Mouse (Mus musculus) liver, adult 2 months (tissue): ENCODE measurements around the gene Zfp523. TPM values are rescaled to one million over a fixed set of nuclear protein-coding genes. Genes with fewer than 3 reads are reported as not detected.
A peak's percentile ranks its signal among the peaks of the same experiment; 100 is the strongest.

ENCODE experiments used
- DNase-seq: peaks from one replicate; pipeline ENCODE4 v3.0.0-alpha.2; 2011; ENCODE audit warnings: low read depth, low spot score; ENCODE audit errors: extremely low read depth
- H3K27ac ChIP-seq: fragments of 200-500 bp; replicated peaks from 2 replicates; pipeline ENCODE4 v1.5.1; 2012; ENCODE audit warnings: low read depth, mild to moderate bottlenecking, control low read depth, inconsistent platforms, low read length; ENCODE audit not compliant: insufficient read depth
- H3K27me3 ChIP-seq: fragments of 200-500 bp; 2 replicates; pipeline ENCODE4 v1.6.1; 2012; ENCODE audit warnings: mild to moderate bottlenecking, moderate library complexity, low read length, inconsistent platforms; ENCODE audit not compliant: control insufficient read depth, insufficient read depth
- H3K36me3 ChIP-seq: fragments of 200-500 bp; 2 replicates; pipeline ENCODE4 v1.6.1; 2012; ENCODE audit warnings: low read length, inconsistent platforms; ENCODE audit not compliant: control insufficient read depth, insufficient read depth
- H3K4me1 ChIP-seq: fragments of 200-500 bp; 2 replicates; pipeline ENCODE4 v1.6.1; 2011; ENCODE audit warnings: low read length; ENCODE audit not compliant: control insufficient read depth, insufficient read depth
- H3K4me3 ChIP-seq: fragments of 200-500 bp; 2 replicates; pipeline ENCODE4 v1.5.1; 2011; ENCODE audit warnings: low read depth, mild to moderate bottlenecking, control low read depth, low read length, moderate library complexity; ENCODE audit not compliant: insufficient read depth
- H3K79me2 ChIP-seq: fragments of 200-500 bp; 2 replicates; pipeline ENCODE4 v1.6.1; 2012; ENCODE audit warnings: inconsistent platforms, mild to moderate bottlenecking, low read length, moderate library complexity; ENCODE audit not compliant: control insufficient read depth, insufficient read depth
- H3K9ac ChIP-seq: fragments of 200-500 bp; 2 replicates; pipeline ENCODE4 v1.6.1; 2012; ENCODE audit warnings: low read depth, mild to moderate bottlenecking, control low read depth, inconsistent platforms, low read length
- CTCF ChIP-seq: fragments of 200-500 bp; IDR thresholded peaks from 2 replicates; pipeline ENCODE4 v1.5.1; 2011; ENCODE audit warnings: low read depth, low read length, control low read depth
- POLR2A ChIP-seq: fragments of 200-500 bp; IDR thresholded peaks from 2 replicates; pipeline ENCODE4 v1.6.1; 2011; ENCODE audit warnings: low read length, control low read depth; ENCODE audit not compliant: insufficient read depth; ENCODE audit errors: extremely low read depth
- WGBS: fragments of 180-500 bp; shearing (Covaris S2); methylation state at CpG from one replicate; pipeline ENCODE4 v1.1.7; 2018; 5-methylcytosine and 5-hydroxymethylcytosine counted together
- polyA plus RNA-seq: library from polyadenylated mRNA; depleted of rRNA; stranded (reverse); fragments of >200 nt; gene quantifications from 2 replicates; pipeline ENCODE4 v1.2.3, GENCODE M21; 2012
- total RNA-seq: library from RNA; depleted of rRNA; stranded (reverse); fragments of >200 nt; gene quantifications from 2 replicates; pipeline ENCODE4 v1.2.3, GENCODE M21; 2014

Gene Zfp523
- total and polyA plus RNA-seq, 2 experiments, result 10.4 to 33.6 TPM

- H3K4me1 ChIP-seq, result no peaks in the 10 kb centered on the region
- DNase-seq, result no peak
- no peaks in the 10 kb centered on the region for H3K27me3 ChIP-seq
- WGBS, result 91% methylated on average over 6 of the region's 6 CpGs
- H3K36me3 ChIP-seq, result no peaks in the 10 kb centered on the region
- TF ChIP-seq POLR2A, result no peak
- no peak for TF ChIP-seq CTCF
- no peak overlapping the region for H3K9ac ChIP-seq
- H3K27ac ChIP-seq, result no peak overlapping the region
- no peaks in the 10 kb centered on the region for H3K79me2 ChIP-seq
- no peak overlapping the region for H3K4me3 ChIP-seq
These were observed 6.2 kb upstream of the Zfp523 start for GRCm38 (mm10) chr17:28170460-28171305.

- no peak for DNase-seq
- no peaks in the 10 kb centered on the region; the same call in 1 of the 2 replicates for H3K79me2 ChIP-seq
- peaks cover 4% of the 10 kb centered on the region; the same call in 1 of the 2 replicates for H3K4me1 ChIP-seq
- TF ChIP-seq POLR2A (no peak), CTCF (no peak)
- H3K27me3 ChIP-seq, result no peaks in the 10 kb centered on the region
- no peaks in the 10 kb centered on the region for H3K36me3 ChIP-seq
- H3K9ac ChIP-seq, result no peak overlapping the region
- no peak overlapping the region for H3K4me3 ChIP-seq
- no peak overlapping the region for H3K27ac ChIP-seq
- WGBS, result 72% methylated on average over 9 of the region's 9 CpGs
These were observed 4.2 kb upstream of the Zfp523 start for GRCm38 (mm10) chr17:28172690-28173089.

GRCm38 (mm10) chr17:28177540-28178046, 664 bp downstream of the Zfp523 start:
- no peaks in the 10 kb centered on the region; the same call in 1 of the 2 replicates for H3K79me2 ChIP-seq
- peaks cover 5% of the 10 kb centered on the region; the same call in 1 of the 2 replicates for H3K4me1 ChIP-seq
- WGBS, result 5% methylated on average over 20 of the region's 22 CpGs
- TF ChIP-seq POLR2A (peak; percentile 28; the same call in 1 of the 2 replicates), CTCF (no peak)
- H3K27ac ChIP-seq, result peak overlapping the region; percentile 81
- H3K27me3 ChIP-seq, result no peaks in the 10 kb centered on the region
- DNase-seq, result peak; percentile 16
- H3K9ac ChIP-seq, result peak overlapping the region; percentile 98
- peak overlapping the region; percentile 61 for H3K4me3 ChIP-seq
- no peaks in the 10 kb centered on the region for H3K36me3 ChIP-seq

DNA sequence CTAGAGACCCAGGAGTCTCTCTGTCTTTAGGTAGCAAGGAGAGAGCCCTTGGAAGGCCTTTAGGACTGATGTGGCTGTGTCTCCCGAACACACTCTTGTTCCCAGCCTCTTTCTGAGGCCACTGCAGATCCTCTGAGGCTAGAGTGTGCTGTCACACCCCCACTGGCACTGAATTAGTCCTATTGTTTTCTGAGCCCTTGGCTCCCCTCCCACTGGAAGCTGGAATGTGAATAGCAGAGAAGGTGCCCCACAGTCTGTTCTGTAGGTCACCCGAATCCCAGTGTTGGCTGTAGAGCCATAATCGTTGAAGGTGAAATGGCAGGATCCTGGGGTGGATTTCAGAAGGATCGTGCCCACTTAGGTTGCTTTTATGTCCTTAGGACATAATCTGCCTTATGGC, 3.4 kb downstream of the Zfp523 start:
- Histone ChIP-seq H3K27ac (no peak overlapping the region), H3K4me1 (peaks cover 12% of the 10 kb centered on the region), H3K27me3 (no peaks in the 10 kb centered on the region), H3K79me2 (no peaks in the 10 kb centered on the region; the same call in 1 of the 2 replicates), H3K36me3 (no peaks in the 10 kb centered on the region), H3K4me3 (no peak overlapping the region), H3K9ac (no peak overlapping the region)
- DNase-seq, result no peak
- no peak for TF ChIP-seq CTCF
- no peak for TF ChIP-seq POLR2A
- WGBS, result 71% methylated on average over 4 of the region's 4 CpGs

DNA sequence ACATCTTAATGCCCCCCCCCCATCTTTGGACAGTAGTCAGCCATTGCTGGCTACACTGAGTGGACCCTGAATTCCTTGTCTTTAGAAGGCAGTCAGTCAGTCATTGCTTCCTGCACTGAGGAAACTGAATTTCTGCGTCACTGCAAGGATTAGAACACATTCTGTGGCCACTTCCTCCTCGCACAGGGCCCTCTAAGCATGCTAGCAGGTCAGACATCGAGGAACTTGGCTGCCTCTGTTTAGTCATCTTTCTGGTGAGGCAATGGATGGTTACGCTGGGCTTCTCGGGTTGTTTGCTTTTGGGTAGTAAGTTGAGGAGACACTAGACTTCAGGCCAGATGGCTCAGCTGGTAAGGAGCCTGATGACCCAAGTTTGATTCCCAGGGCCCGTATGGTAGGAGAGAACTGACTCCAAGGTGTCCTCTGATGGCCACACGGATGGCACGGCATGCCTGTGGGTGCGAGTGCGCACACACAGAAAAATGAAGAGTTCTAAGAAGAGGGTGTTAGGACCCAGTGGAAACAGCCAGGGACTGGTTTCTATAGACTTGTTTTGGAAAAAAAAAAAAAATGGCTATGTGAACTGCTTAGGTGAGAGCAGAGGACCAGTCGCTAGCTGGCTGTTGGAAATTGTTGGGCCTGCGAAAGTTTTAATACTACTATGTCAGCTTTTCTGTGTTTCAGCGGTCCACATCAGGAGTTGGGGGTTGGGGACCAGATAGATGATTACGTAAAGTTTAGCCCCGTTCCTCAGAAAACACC, 4.0 kb downstream of the Zfp523 start:
- H3K79me2 ChIP-seq, result no peaks in the 10 kb centered on the region; the same call in 1 of the 2 replicates
- no peak overlapping the region for H3K4me3 ChIP-seq
- no peak for TF ChIP-seq CTCF
- TF ChIP-seq POLR2A, result no peak
- peak; percentile 12 for DNase-seq
- no peak overlapping the region for H3K9ac ChIP-seq
- no peak overlapping the region for H3K27ac ChIP-seq
- no peaks in the 10 kb centered on the region for H3K27me3 ChIP-seq
- H3K4me1 ChIP-seq, result peaks cover 15% of the 10 kb centered on the region
- WGBS, result 84% methylated on average over 15 of the region's 15 CpGs
- no peaks in the 10 kb centered on the region for H3K36me3 ChIP-seq
